In genomic region chrX:74103457-74104188, GRCm38 (mm10) we compare ENCODE assay signal across 19 mouse cellular contexts. TPM values are rescaled to one million over a fixed set of nuclear protein-coding genes. Genes with fewer than 3 reads are reported as not detected.
DNase-seq lines count a peak whose midpoint lies in the region; ATAC-seq lines count a peak whose summit lies in the region.
"Had no signal": no experiment of that assay in that cellular context is flagged by ENCODE, and none has a peak within 500 bp of the region (broad histone marks: within the 10 kb centered on the region; RNA-seq: fewer than 3 reads in every experiment).

No protein-coding gene starts in this region.

- H3K36me3 ChIP-seq in heart, embryonic 15.5 days, result no peaks in the 10 kb centered on the region
- H3K36me3 ChIP-seq in forebrain, embryonic 15.5 days, result no peaks in the 10 kb centered on the region
- H3K36me3 ChIP-seq: embryonic facial prominence, embryonic 13.5 days; G1E; hindbrain, embryonic 13.5 days had no signal

- no peak overlapping the region for H3K4me3 ChIP-seq in heart, embryonic 15.5 days
- H3K4me3 ChIP-seq in forebrain, embryonic 15.5 days, result no peak overlapping the region
- H3K4me3 ChIP-seq: embryonic facial prominence, embryonic 13.5 days; hindbrain, embryonic 13.5 days had no signal

- H3K27ac ChIP-seq in heart, embryonic 15.5 days, result peak overlapping the region; percentile 91
- no peak overlapping the region for H3K27ac ChIP-seq in forebrain, embryonic 15.5 days (replicated peaks)
- H3K27ac ChIP-seq: embryonic facial prominence, embryonic 13.5 days; hindbrain, embryonic 13.5 days had no signal

- H3K4me2 ChIP-seq in heart, embryonic 15.5 days, result peak overlapping the region; percentile 13; the same call in 1 of the 2 replicates
- no peak overlapping the region for H3K4me2 ChIP-seq in forebrain, embryonic 15.5 days (replicated peaks)
- H3K4me2 ChIP-seq: embryonic facial prominence, embryonic 13.5 days; hindbrain, embryonic 13.5 days; lung, embryonic 14.5 days; midbrain, embryonic 11.5 days had no signal

- no peak; the same call in 1 of the 2 replicates for ATAC-seq in heart, embryonic 15.5 days (replicated peaks; ENCODE audit: insufficient number of reproducible peaks, insufficient read depth, low FRiP score, low read depth)
- no peak for ATAC-seq in monocyte, adult 5-6 weeks (replicated peaks; ENCODE audit: insufficient number of reproducible peaks, low FRiP score, low TSS enrichment, poor library complexity, severe bottlenecking)
- ATAC-seq in forebrain, embryonic 15.5 days (replicated peaks), result no peak
- ATAC-seq: forebrain, embryonic 16.5 days had no signal

- H3K27me3 ChIP-seq in heart, embryonic 15.5 days, result no peaks in the 10 kb centered on the region
- H3K27me3 ChIP-seq in forebrain, embryonic 15.5 days, result no peaks in the 10 kb centered on the region
- H3K27me3 ChIP-seq: hindbrain, embryonic 13.5 days had no signal

- WGBS in heart, embryonic 15.5 days, result 42% methylated on average over 4 of the region's 4 CpGs
- WGBS in forebrain, embryonic 15.5 days, result 58% methylated on average over 4 of the region's 4 CpGs

- no peak overlapping the region for H3K9ac ChIP-seq in heart, embryonic 15.5 days
- H3K9ac ChIP-seq in forebrain, embryonic 15.5 days (replicated peaks), result no peak overlapping the region
- H3K9ac ChIP-seq: embryonic facial prominence, embryonic 13.5 days; hindbrain, embryonic 13.5 days; lung, embryonic 14.5 days had no signal

- peak; percentile 7 to 15 for DNase-seq in frontal cortex, adult 2 months (ENCODE audit: extremely low spot score in 1 of 2, low spot score in 1 of 2)
- DNase-seq in frontal cortex, postnatal 10 days (ENCODE audit: low spot score in 2 of 2), result no peak
- DNase-seq in kidney, postnatal 14 days, result peak; percentile 3
- no peak for DNase-seq in kidney, postnatal 4 days
- DNase-seq in NIH3T3 (ENCODE audit: low read depth), result peak; percentile 5
- DNase-seq: B cell, adult 2 months; cerebellum, postnatal 14 days; lung, embryonic 14.5 days had no signal

- H3K9me3 ChIP-seq in heart, embryonic 15.5 days (replicated peaks), result no peaks in the 10 kb centered on the region
- no peaks in the 10 kb centered on the region for H3K9me3 ChIP-seq in forebrain, embryonic 15.5 days
- H3K9me3 ChIP-seq: embryonic facial prominence, embryonic 13.5 days; G1E; hindbrain, embryonic 13.5 days had no signal

- no peaks in the 10 kb centered on the region for H3K4me1 ChIP-seq in heart, embryonic 15.5 days (replicated peaks)
- H3K4me1 ChIP-seq in forebrain, embryonic 15.5 days, result no peaks in the 10 kb centered on the region
- H3K4me1 ChIP-seq: embryonic facial prominence, embryonic 13.5 days; hindbrain, embryonic 13.5 days had no signal

RNA-seq across cellular contexts. Expression of gene Opn1mw, which starts 23.6 kb away (rescaled TPM):
- polyA plus RNA-seq in frontal cortex, adult 2 months (2012; rRNA removed), result 0.25 and 0.32 TPM in 2 replicates
- polyA plus RNA-seq in heart, embryonic 15.5 days (2015; fragmentation: Nextera tagmentation; extraction: Ambion mirVana), result not detected in 2 replicates
- total RNA-seq in monocyte, adult 5-6 weeks (2017), result not detected in 3 replicates
- not detected in 2 replicates for polyA plus RNA-seq in forebrain, embryonic 15.5 days (2015; fragmentation: Nextera tagmentation; extraction: Ambion mirVana)
- total RNA-seq: G1E had no signal
- polyA plus RNA-seq: embryonic facial prominence, embryonic 13.5 days; forebrain, embryonic 16.5 days; G1E; hindbrain, embryonic 13.5 days; limb, embryonic 11.5 days; lung, embryonic 14.5 days; midbrain, embryonic 11.5 days; neural tube, embryonic 11.5 days; thymus, postnatal 0 days had no signal

RNA-seq across cellular contexts. Expression of gene Mecp2, which starts 31.5 kb away (rescaled TPM):
- polyA plus RNA-seq in frontal cortex, adult 2 months (2012; rRNA removed), result 29.7 and 30.6 TPM in 2 replicates
- 10.5 and 12.0 TPM in 2 replicates for polyA plus RNA-seq in heart, embryonic 15.5 days (2015; fragmentation: Nextera tagmentation; extraction: Ambion mirVana)
- total RNA-seq in monocyte, adult 5-6 weeks (2017), result 22.6 to 35.0 TPM (median 27.3 TPM) in 3 replicates
- 15.9 and 16.4 TPM in 2 replicates for polyA plus RNA-seq in forebrain, embryonic 15.5 days (2015; fragmentation: Nextera tagmentation; extraction: Ambion mirVana)

Comparison
In these comparisons a context has a peak if more than half of its experiments do, and no peak if none do; other contexts are left out.
1. DNase-seq: peak in frontal cortex, adult 2 months (2 of 2), kidney, postnatal 14 days (single experiment) and NIH3T3 (single experiment); none in frontal cortex, postnatal 10 days (0 of 2) and kidney, postnatal 4 days (0 of 2).